Mouse (Mus musculus) embryonic facial prominence, embryonic 13.5 days (tissue): ENCODE measurements at regions not wholly inside any gene's neighbourhood (a gene's known extent, or its start where the extent isn't known, plus 50 kb on each side); places are given as distances from the start of the nearest gene placed in this dataset.

Experiments used
- ATAC-seq: fragments of 200-750 bp; cut with Nextera tagmentation; 2 replicates; pipeline ENCODE4 v1.8.0; 2017; ENCODE audit warnings: low read depth; ENCODE audit not compliant: insufficient number of reproducible peaks, insufficient read depth, low FRiP score, low TSS enrichment
- H3K27ac ChIP-seq: fragments of 300-500 bp; sonication (generic); 2 replicates; pipeline ENCODE4 v1.5.1; 2015; ENCODE audit warnings: moderate library complexity, mild to moderate bottlenecking, inconsistent platforms
- H3K27me3 ChIP-seq: fragments of 300-500 bp; sonication (generic); 2 replicates; pipeline ENCODE4 v1.6.1; 2015; ENCODE audit warnings: mild to moderate bottlenecking, inconsistent platforms
- H3K36me3 ChIP-seq: fragments of 300-500 bp; sonication (generic); 2 replicates; pipeline ENCODE4 v1.6.1; 2015; ENCODE audit warnings: mild to moderate bottlenecking, inconsistent platforms
- H3K4me1 ChIP-seq: fragments of 300-500 bp; sonication (generic); 2 replicates; pipeline ENCODE4 v1.6.1; 2015; ENCODE audit warnings: inconsistent platforms
- H3K4me2 ChIP-seq: fragments of 300-500 bp; sonication (generic); 2 replicates; pipeline ENCODE4 v1.6.1; 2015; ENCODE audit warnings: moderate library complexity, mild to moderate bottlenecking, inconsistent platforms
- H3K4me3 ChIP-seq: fragments of 300-500 bp; sonication (generic); 2 replicates; pipeline ENCODE4 v1.5.1; 2015; ENCODE audit warnings: mild to moderate bottlenecking, inconsistent platforms
- H3K9ac ChIP-seq: fragments of 300-500 bp; sonication (generic); 2 replicates; pipeline ENCODE4 v1.6.1; 2015; ENCODE audit warnings: mild to moderate bottlenecking, inconsistent platforms
- H3K9me3 ChIP-seq: fragments of 300-500 bp; sonication (generic); 2 replicates; pipeline ENCODE4 v1.6.1; 2016; ENCODE audit warnings: inconsistent platforms
- WGBS: fragments of 180-500 bp; shearing (Covaris S2); methylation state at CpG from one replicate; pipeline ENCODE4 v1.1.7; 2015; ENCODE audit warnings: mixed read lengths; 5-methylcytosine and 5-hydroxymethylcytosine counted together

GRCm38 (mm10) chr14:103989949-103990348 is 145.7 kb upstream of the Ednrb start:
- Histone ChIP-seq H3K9ac (no peak overlapping the region), H3K27ac (no peak overlapping the region), H3K36me3 (no peaks in the 10 kb centered on the region), H3K4me3 (no peak overlapping the region), H3K4me2 (no peak overlapping the region), H3K9me3 (no peaks in the 10 kb centered on the region), H3K27me3 (no peaks in the 10 kb centered on the region), H3K4me1 (no peaks in the 10 kb centered on the region)
- 85% methylated on average over 1 of the region's 1 CpGs for WGBS
- no peak for ATAC-seq

DNA sequence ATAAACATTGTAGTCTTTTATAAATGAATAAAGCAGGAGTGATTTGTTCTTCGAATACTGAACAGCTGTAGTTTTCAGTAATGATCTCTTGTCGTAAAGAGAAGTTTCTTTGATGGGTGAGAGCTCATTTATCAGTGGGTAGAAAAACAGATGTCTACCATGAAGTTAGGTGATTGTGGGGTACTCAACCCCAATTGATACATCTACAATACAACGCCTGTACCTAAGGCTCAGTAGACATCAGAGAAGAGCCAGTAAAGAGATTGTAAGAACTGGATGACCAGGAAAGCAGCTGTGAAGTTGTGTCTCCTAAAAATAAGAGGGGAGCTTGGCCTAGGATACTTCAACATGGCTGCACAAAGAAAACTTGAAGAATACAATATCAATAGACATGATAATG is 143.1 kb upstream of the Ednrb start:
- ATAC-seq = no peak
- Histone ChIP-seq H3K9me3 (no peaks in the 10 kb centered on the region), H3K27me3 (no peaks in the 10 kb centered on the region), H3K4me1 (no peaks in the 10 kb centered on the region), H3K9ac (no peak overlapping the region), H3K4me3 (no peak overlapping the region), H3K36me3 (no peaks in the 10 kb centered on the region), H3K4me2 (no peak overlapping the region), H3K27ac (no peak overlapping the region)
- 83% methylated on average over 3 of the region's 3 CpGs for WGBS

- no peaks in the 10 kb centered on the region for H3K4me1 ChIP-seq
- no peak overlapping the region for H3K9ac ChIP-seq
- no peak for ATAC-seq
- whole genome bisulfite sequencing = 88% methylated on average over 5 of the region's 5 CpGs
- H3K27ac ChIP-seq = no peak overlapping the region
- no peaks in the 10 kb centered on the region for H3K36me3 ChIP-seq
- H3K4me2 ChIP-seq = no peak overlapping the region
- H3K27me3 ChIP-seq = no peaks in the 10 kb centered on the region
- H3K4me3 ChIP-seq = no peak overlapping the region
- H3K9me3 ChIP-seq = no peaks in the 10 kb centered on the region
These were observed 140.1 kb upstream of the Ednrb start for GRCm38 (mm10) chr14:103984349-103984748.

GRCm38 (mm10) chr14:103978808-103979207 is 134.6 kb upstream of the Ednrb start:
- H3K27me3 ChIP-seq = no peaks in the 10 kb centered on the region
- 81% methylated on average over 2 of the region's 2 CpGs for WGBS

DNA sequence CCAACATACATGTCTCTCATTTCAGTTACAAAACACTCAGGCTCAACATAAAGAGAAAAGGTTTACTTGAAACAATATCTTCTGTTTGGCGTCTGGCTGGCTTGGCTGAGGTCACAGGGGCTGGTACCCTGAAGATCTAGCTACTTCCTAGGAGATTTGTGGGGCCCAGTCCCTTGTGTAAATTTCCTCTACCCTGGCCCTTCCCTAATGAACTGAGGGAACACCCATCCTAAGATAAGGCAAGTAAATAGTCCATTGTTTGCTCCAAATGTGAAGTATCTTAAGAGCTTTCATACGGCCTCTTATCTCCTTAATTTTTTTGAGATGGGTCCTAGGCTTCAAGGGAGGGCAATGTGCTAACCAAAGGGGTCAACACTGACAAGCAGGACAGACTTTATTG is 133.6 kb upstream of the Ednrb start:
- no peaks in the 10 kb centered on the region for H3K27me3 ChIP-seq
- H3K4me2 ChIP-seq = no peak overlapping the region
- H3K4me1 ChIP-seq = no peaks in the 10 kb centered on the region
- H3K27ac ChIP-seq = no peak overlapping the region
- H3K4me3 ChIP-seq = no peak overlapping the region
- ATAC-seq = no peak
- no peak overlapping the region for H3K9ac ChIP-seq
- 39% methylated on average over 2 of the region's 2 CpGs for WGBS
- H3K9me3 ChIP-seq = no peaks in the 10 kb centered on the region
- H3K36me3 ChIP-seq = no peaks in the 10 kb centered on the region

More at GRCm38 (mm10) chr14:103978808-103979207, 134.6 kb upstream of the Ednrb start:
- no peak overlapping the region for H3K9ac ChIP-seq
- H3K36me3 ChIP-seq = no peaks in the 10 kb centered on the region
- H3K4me3 ChIP-seq = no peak overlapping the region
- no peak overlapping the region for H3K27ac ChIP-seq
- no peak overlapping the region for H3K4me2 ChIP-seq
- no peaks in the 10 kb centered on the region for H3K9me3 ChIP-seq
- no peaks in the 10 kb centered on the region for H3K4me1 ChIP-seq
- no peak for ATAC-seq

- no peak for ATAC-seq
- H3K36me3 ChIP-seq = no peaks in the 10 kb centered on the region
- no peak overlapping the region for H3K4me2 ChIP-seq
- H3K4me3 ChIP-seq = no peak overlapping the region
- no peaks in the 10 kb centered on the region for H3K9me3 ChIP-seq
- WGBS = 75% methylated on average over 4 of the region's 4 CpGs
- no peaks in the 10 kb centered on the region for H3K4me1 ChIP-seq
- no peaks in the 10 kb centered on the region for H3K27me3 ChIP-seq
- no peak overlapping the region for H3K27ac ChIP-seq
- no peak overlapping the region for H3K9ac ChIP-seq
These were observed 129.8 kb upstream of the Ednrb start for GRCm38 (mm10) chr14:103973955-103974354.

DNA sequence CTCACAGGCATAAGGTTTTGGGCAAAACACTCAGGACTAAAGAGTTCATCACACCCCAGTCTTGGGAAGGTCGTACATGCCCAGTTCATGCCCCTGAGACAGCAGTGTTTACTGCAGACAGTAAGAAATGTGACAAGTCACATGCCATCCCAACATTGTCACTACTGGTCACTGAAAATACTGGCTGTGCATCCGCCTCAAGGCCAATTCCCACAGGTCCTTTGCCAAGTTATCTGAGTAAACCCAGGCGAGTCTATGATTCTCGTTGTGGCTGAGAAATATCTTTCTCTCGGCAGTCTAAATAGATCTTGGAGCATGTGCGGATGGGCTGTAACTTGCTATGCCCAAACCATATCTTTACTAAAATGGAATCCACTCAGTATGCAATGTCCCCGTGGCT is 128.9 kb upstream of the Ednrb start:
- Histone ChIP-seq H3K36me3 (no peaks in the 10 kb centered on the region), H3K4me2 (no peak overlapping the region), H3K27me3 (no peaks in the 10 kb centered on the region), H3K9ac (no peak overlapping the region), H3K4me1 (no peaks in the 10 kb centered on the region), H3K4me3 (no peak overlapping the region), H3K9me3 (no peaks in the 10 kb centered on the region), H3K27ac (no peak overlapping the region)
- WGBS = 79% methylated on average over 7 of the region's 7 CpGs
- no peak for ATAC-seq

GRCm38 (mm10) chr14:103969305-103969704 is 125.1 kb upstream of the Ednrb start:
- no peak for ATAC-seq
- 80% methylated on average over 2 of the region's 2 CpGs for WGBS
- Histone ChIP-seq H3K9me3 (no peaks in the 10 kb centered on the region), H3K27me3 (no peaks in the 10 kb centered on the region), H3K36me3 (no peaks in the 10 kb centered on the region), H3K4me3 (no peak overlapping the region), H3K4me1 (no peaks in the 10 kb centered on the region), H3K4me2 (no peak overlapping the region), H3K9ac (no peak overlapping the region), H3K27ac (no peak overlapping the region)

GRCm38 (mm10) chr14:103966293-103966692 is 122.1 kb upstream of the Ednrb start:
- WGBS = 34% methylated on average over 2 of the region's 2 CpGs
- Histone ChIP-seq H3K27me3 (no peaks in the 10 kb centered on the region), H3K4me3 (no peak overlapping the region), H3K4me1 (no peaks in the 10 kb centered on the region), H3K9ac (no peak overlapping the region), H3K4me2 (no peak overlapping the region), H3K27ac (no peak overlapping the region), H3K36me3 (no peaks in the 10 kb centered on the region), H3K9me3 (no peaks in the 10 kb centered on the region)
- ATAC-seq = no peak

DNA sequence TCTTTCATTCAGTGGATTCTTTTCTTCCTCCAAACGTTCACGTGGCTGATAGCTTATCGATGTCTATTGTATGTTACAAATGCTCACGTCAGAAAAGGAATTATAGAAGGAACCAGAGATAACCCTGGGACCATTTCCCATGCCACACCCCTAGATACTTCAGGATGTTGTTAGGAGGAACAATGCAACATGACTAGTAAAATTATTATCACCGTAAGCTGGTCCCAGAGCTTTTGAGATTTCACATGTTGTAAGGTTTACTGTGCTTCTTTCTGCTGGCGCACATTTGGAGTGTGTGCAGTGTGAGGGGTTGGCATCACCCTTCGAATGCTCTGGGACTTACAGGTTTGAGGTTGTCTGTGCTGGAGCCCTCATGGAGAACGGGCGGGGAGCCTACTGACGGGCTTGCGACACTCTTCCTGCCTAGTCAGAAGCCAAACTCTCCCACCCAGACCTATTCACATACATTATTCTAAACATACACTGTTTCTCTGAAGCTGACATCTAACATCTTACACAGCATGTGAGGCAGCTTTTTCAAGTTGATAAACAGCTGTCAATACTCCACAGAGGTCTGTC is 118.2 kb upstream of the Ednrb start:
- H3K27ac ChIP-seq = no peak overlapping the region
- no peaks in the 10 kb centered on the region for H3K9me3 ChIP-seq
- no peak overlapping the region for H3K4me2 ChIP-seq
- H3K4me3 ChIP-seq = no peak overlapping the region
- H3K27me3 ChIP-seq = no peaks in the 10 kb centered on the region
- 82% methylated on average over 11 of the region's 11 CpGs for WGBS
- no peak overlapping the region for H3K9ac ChIP-seq
- H3K36me3 ChIP-seq = no peaks in the 10 kb centered on the region
- no peaks in the 10 kb centered on the region for H3K4me1 ChIP-seq
- no peak for ATAC-seq

GRCm38 (mm10) chr14:103951899-103952298 is 107.7 kb upstream of the Ednrb start:
- H3K9me3 ChIP-seq = no peaks in the 10 kb centered on the region
- H3K36me3 ChIP-seq = no peaks in the 10 kb centered on the region
- H3K4me1 ChIP-seq = no peaks in the 10 kb centered on the region
- H3K27ac ChIP-seq = no peak overlapping the region
- no peaks in the 10 kb centered on the region for H3K27me3 ChIP-seq
- ATAC-seq = no peak
- whole genome bisulfite sequencing = 68% methylated on average over 6 of the region's 6 CpGs
- H3K4me2 ChIP-seq = no peak overlapping the region
- H3K9ac ChIP-seq = no peak overlapping the region
- H3K4me3 ChIP-seq = no peak overlapping the region

DNA sequence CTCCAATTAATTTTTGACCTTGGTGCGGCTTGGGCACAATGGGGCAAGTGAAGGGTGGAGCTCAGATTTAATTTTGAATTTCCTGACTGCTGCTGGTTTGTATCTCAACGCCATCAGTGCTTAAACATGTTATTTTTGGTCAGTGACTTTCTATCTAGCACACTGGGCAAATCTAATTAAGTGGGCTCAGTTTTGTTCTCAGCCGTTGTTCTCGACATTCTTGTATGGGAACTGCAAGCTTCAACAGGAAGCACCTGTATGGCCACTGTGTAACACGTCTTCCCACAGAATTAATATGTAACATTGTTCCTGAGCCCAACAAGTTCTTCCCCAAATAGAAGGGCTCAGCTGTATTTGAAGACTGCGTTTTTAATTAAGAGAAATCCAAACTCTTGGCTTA is 105.7 kb upstream of the Ednrb start:
- Histone ChIP-seq H3K36me3 (no peaks in the 10 kb centered on the region), H3K4me2 (no peak overlapping the region), H3K27ac (no peak overlapping the region), H3K4me3 (no peak overlapping the region), H3K9ac (no peak overlapping the region), H3K9me3 (no peaks in the 10 kb centered on the region), H3K4me1 (no peaks in the 10 kb centered on the region), H3K27me3 (no peaks in the 10 kb centered on the region)
- 51% methylated on average over 6 of the region's 6 CpGs for WGBS
- ATAC-seq = no peak
